Mouse (Mus musculus) MEL (cell line): ENCODE measurements around the gene Brpf3.

Experiments used
- CTCF ChIP-seq, 3 experiments: IDR thresholded peaks in 2 of 3; conservative IDR thresholded peaks in 1 of 3; 2 replicates each; pipeline ENCODE4 v1.5.1; 2011 to 2012; ENCODE audit warnings: low read length in 3 of 3, low read depth in 2 of 3, mild to moderate bottlenecking in 2 of 3, improper control_type of control experiment in 1 of 3, inconsistent platforms in 1 of 3, mixed read lengths in 1 of 3, moderate library complexity in 1 of 3; ENCODE audit not compliant: control insufficient read depth in 1 of 3, insufficient read depth in 1 of 3, poor library complexity in 1 of 3, severe bottlenecking in 1 of 3
- GATA1 ChIP-seq: IDR thresholded peaks from 2 replicates; pipeline ENCODE4 v1.6.1; 2011; ENCODE audit warnings: low read depth, low read length, improper control_type of control experiment
- KAT2A ChIP-seq: conservative IDR thresholded peaks from 2 replicates; pipeline ENCODE4 v1.6.1; 2012; ENCODE audit warnings: low read depth, low read length, improper control_type of control experiment, inconsistent platforms
- MAFK ChIP-seq: IDR thresholded peaks from 2 replicates; pipeline ENCODE4 v1.6.1; 2011; ENCODE audit warnings: low read depth, mild to moderate bottlenecking, low read length, improper control_type of control experiment, borderline replicate concordance
- POLR2A ChIP-seq, 2 experiments: IDR thresholded peaks; 2 replicates each; pipeline ENCODE4 v1.6.1; 2011 to 2012; ENCODE audit warnings: low read length in 2 of 2, mild to moderate bottlenecking in 2 of 2, control low read depth in 1 of 2, improper control_type of control experiment in 1 of 2, low read depth in 1 of 2, moderate library complexity in 1 of 2; ENCODE audit not compliant: control insufficient read depth in 1 of 2, insufficient read depth in 1 of 2, poor library complexity in 1 of 2
- POLR2AphosphoS2 ChIP-seq: IDR thresholded peaks from 2 replicates; pipeline ENCODE4 v1.6.1; 2011; ENCODE audit warnings: low read length, improper control_type of control experiment
- SIN3A ChIP-seq: IDR thresholded peaks from 2 replicates; pipeline ENCODE4 v1.6.1; 2012; ENCODE audit warnings: low read length, improper control_type of control experiment, inconsistent platforms

DNA sequence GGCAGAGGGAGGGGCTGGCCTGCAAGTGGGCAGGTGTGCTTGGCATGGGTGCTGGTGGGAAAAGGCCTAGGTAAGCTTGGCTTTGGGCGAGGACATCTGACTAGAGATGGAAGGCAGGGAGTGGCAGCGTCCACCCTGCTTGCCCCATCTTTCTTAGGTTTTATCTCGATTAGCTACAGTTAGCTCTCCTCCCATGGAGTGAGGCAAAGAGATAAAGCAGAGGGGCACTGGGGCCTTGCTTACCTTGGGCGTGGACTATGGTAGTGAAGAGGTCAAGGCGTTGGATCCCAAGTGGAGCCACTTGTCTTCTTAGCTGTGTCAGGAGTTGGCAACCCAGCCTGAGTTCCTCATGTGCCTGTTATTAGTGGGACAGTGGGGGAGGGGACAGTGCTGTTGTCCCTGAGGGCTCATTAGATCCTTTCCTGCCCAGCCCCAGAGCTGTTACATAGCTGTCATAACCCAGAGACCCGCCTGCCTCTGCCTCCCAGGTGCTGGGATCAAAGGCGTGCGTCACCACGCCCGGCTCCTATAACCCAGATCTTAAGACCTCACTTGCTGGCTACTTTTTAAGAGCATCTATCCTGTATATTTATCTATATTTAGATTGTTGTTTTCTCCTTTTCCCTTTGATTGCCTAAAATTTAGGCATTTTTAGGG, 8.4 kb downstream of the Brpf3 start:
- TF ChIP-seq POLR2A (IDR thresholded peaks at IDR 0.05; ENCODE audit: control insufficient read depth in 1 of 2, insufficient read depth in 1 of 2, low read depth in 1 of 2, low read length in 2 of 2, poor library complexity in 1 of 2) (no peak), MAFK (no peak), CTCF (IDR thresholded peaks at IDR 0.05 in 2 of 3, conservative IDR thresholded peaks at IDR 0.05 in 1 of 3; ENCODE audit: control insufficient read depth in 1 of 3, insufficient read depth in 1 of 3, low read depth in 2 of 3, low read length in 3 of 3, poor library complexity in 1 of 3, severe bottlenecking in 1 of 3) (no peak), SIN3A (no peak), POLR2AphosphoS2 (no peak), GATA1 (no peak), KAT2A (no peak)
